Mouse (Mus musculus) E14TG2a.4 (cell line): ENCODE results near the gene Myh6.

Source experiments
- CTCF ChIP-seq: conservative IDR thresholded peaks from 2 replicates; pipeline ENCODE4 v1.5.1; 2014; ENCODE audit warnings: low read length
- NANOG ChIP-seq: IDR thresholded peaks from 2 replicates; pipeline ENCODE4 v1.6.1; 2014; ENCODE audit warnings: borderline replicate concordance, low read length, mixed read lengths
- POU5F1 ChIP-seq: IDR thresholded peaks from 2 replicates; pipeline ENCODE4 v1.6.1; 2014; ENCODE audit warnings: low read length, borderline replicate concordance

- TF ChIP-seq CTCF (no peak), NANOG (no peak), POU5F1 (no peak)
Observed at GRCm38 (mm10) chr14:54956533-54956932, 10.2 kb downstream of the Myh6 start.
